Mouse (Mus musculus) liver, postnatal 0 days (tissue): ENCODE results near the gene Gm20388.

Experiments used
- CTCF ChIP-seq: sonication (generic); IDR thresholded peaks from 2 replicates; pipeline ENCODE4 v1.5.1; 2016; ENCODE audit warnings: antibody characterized with exemption, low read depth
- EP300 ChIP-seq: IDR thresholded peaks from 2 replicates; pipeline ENCODE4 v1.6.1; 2016; ENCODE audit warnings: antibody characterized with exemption, low read depth, mild to moderate bottlenecking

GRCm38 (mm10) chr8:120763267-120763666 lies 852.6 kb downstream of the Gm20388 start:
- TF ChIP-seq CTCF = no peak
- no peak for TF ChIP-seq EP300
